Mouse (Mus musculus) hindlimb bud, embryonic 11.5 days (tissue): ENCODE data around the gene St6galnac5.

Experiments used
- DNase-seq: peaks from one replicate; pipeline ENCODE4 v3.0.0-alpha.2; 2012; ENCODE audit warnings: low read depth, low spot score; ENCODE audit errors: extremely low spot score

St6galnac5 gene

GRCm38 (mm10) chr3:152914376-152914775, 67.7 kb downstream of the St6galnac5 start:
- DNase-seq, result no peak

- DNase-seq, result no peak
Measured at GRCm38 (mm10) chr3:152913625-152914024, 68.4 kb downstream of the St6galnac5 start.

GRCm38 (mm10) chr3:152913150-152913549, 68.9 kb downstream of the St6galnac5 start:
- DNase-seq, result no peak

GRCm38 (mm10) chr3:152912216-152913101, 69.6 kb downstream of the St6galnac5 start:
- no peak for DNase-seq

GRCm38 (mm10) chr3:152911578-152911977, 70.5 kb downstream of the St6galnac5 start:
- DNase-seq, result no peak

- DNase-seq, result no peak
Measured at GRCm38 (mm10) chr3:152907683-152908082, 74.4 kb downstream of the St6galnac5 start.

- DNase-seq, result no peak
Measured at GRCm38 (mm10) chr3:152907087-152907486, 75.0 kb downstream of the St6galnac5 start.

- DNase-seq, result no peak
Measured at GRCm38 (mm10) chr3:152905800-152906199, 76.2 kb downstream of the St6galnac5 start.

- DNase-seq, result no peak
Measured at GRCm38 (mm10) chr3:152905026-152905425, 77.0 kb downstream of the St6galnac5 start.

GRCm38 (mm10) chr3:152898906-152899305, 83.1 kb downstream of the St6galnac5 start:
- DNase-seq, result no peak

GRCm38 (mm10) chr3:152897196-152897595, 84.8 kb downstream of the St6galnac5 start:
- no peak for DNase-seq

- DNase-seq, result no peak
Measured at GRCm38 (mm10) chr3:152896111-152896510, 85.9 kb downstream of the St6galnac5 start.

- no peak for DNase-seq
Measured at GRCm38 (mm10) chr3:152894935-152895334, 87.1 kb downstream of the St6galnac5 start.

- DNase-seq, result no peak
Measured at GRCm38 (mm10) chr3:152888116-152888515, 93.9 kb downstream of the St6galnac5 start.

- no peak for DNase-seq
Measured at GRCm38 (mm10) chr3:152886749-152887148, 95.3 kb downstream of the St6galnac5 start.

- DNase-seq, result no peak
Measured at GRCm38 (mm10) chr3:152883556-152883955, 98.5 kb downstream of the St6galnac5 start.

- no peak for DNase-seq
Measured at GRCm38 (mm10) chr3:152881706-152882105, 100.3 kb downstream of the St6galnac5 start.

GRCm38 (mm10) chr3:152880121-152880835, 101.8 kb downstream of the St6galnac5 start:
- no peak for DNase-seq

- no peak for DNase-seq
Measured at GRCm38 (mm10) chr3:152875723-152876290, 106.2 kb downstream of the St6galnac5 start.

GRCm38 (mm10) chr3:152874431-152875355, 107.4 kb downstream of the St6galnac5 start:
- DNase-seq, result no peak

- no peak for DNase-seq
Measured at GRCm38 (mm10) chr3:152872596-152872995, 109.5 kb downstream of the St6galnac5 start.
